In genomic region chr14:27400495-27400894, GRCm38 (mm10) we compare ENCODE assay signal across 25 mouse cellular contexts. TPM values are rescaled to one million over a fixed set of nuclear protein-coding genes. Genes with fewer than 3 reads are reported as not detected.
DNase-seq lines count a peak whose midpoint lies in the region; ATAC-seq lines count a peak whose summit lies in the region.
"Had no signal": no experiment of that assay in that cellular context is flagged by ENCODE, and none has a peak within 500 bp of the region (broad histone marks: within the 10 kb centered on the region; RNA-seq: fewer than 3 reads in every experiment).

No protein-coding gene starts in this region.

- H3K9me3 ChIP-seq in kidney, embryonic 15.5 days (replicated peaks): no peaks in the 10 kb centered on the region
- H3K9me3 ChIP-seq in stomach, embryonic 15.5 days: no peaks in the 10 kb centered on the region
- H3K9me3 ChIP-seq: forebrain, embryonic 13.5 days; heart, embryonic 12.5 days; hindbrain, embryonic 10.5 days; lung, embryonic 15.5 days; midbrain, embryonic 12.5 days; neural tube, embryonic 15.5 days had no signal

- 88% methylated on average over 6 of the region's 6 CpGs for WGBS in kidney, embryonic 15.5 days
- 59% methylated on average over 6 of the region's 6 CpGs for WGBS in stomach, embryonic 15.5 days

- no peak overlapping the region for H3K9ac ChIP-seq in kidney, embryonic 15.5 days
- H3K9ac ChIP-seq in stomach, embryonic 15.5 days: no peak overlapping the region
- H3K9ac ChIP-seq: forebrain, embryonic 13.5 days; heart, embryonic 12.5 days; lung, embryonic 15.5 days; midbrain, embryonic 12.5 days; neural tube, embryonic 15.5 days had no signal

- H3K27ac ChIP-seq in kidney, embryonic 15.5 days: no peak overlapping the region
- no peak overlapping the region for H3K27ac ChIP-seq in stomach, embryonic 15.5 days
- H3K27ac ChIP-seq: forebrain, embryonic 13.5 days; hindbrain, embryonic 10.5 days; lung, embryonic 15.5 days; midbrain, embryonic 12.5 days; neural tube, embryonic 15.5 days had no signal

- no peak overlapping the region for H3K4me3 ChIP-seq in kidney, embryonic 15.5 days (replicated peaks)
- H3K4me3 ChIP-seq in stomach, embryonic 15.5 days (replicated peaks): no peak overlapping the region
- H3K4me3 ChIP-seq: forebrain, embryonic 13.5 days; heart, embryonic 12.5 days; hindbrain, embryonic 10.5 days; lung, embryonic 15.5 days; midbrain, embryonic 12.5 days; neural tube, embryonic 15.5 days had no signal

- H3K4me2 ChIP-seq in kidney, embryonic 15.5 days: no peak overlapping the region
- no peak overlapping the region for H3K4me2 ChIP-seq in stomach, embryonic 15.5 days
- H3K4me2 ChIP-seq: forebrain, embryonic 13.5 days; heart, embryonic 12.5 days; liver, embryonic 11.5 days; lung, embryonic 15.5 days; midbrain, embryonic 12.5 days; neural tube, embryonic 15.5 days had no signal

- peak; percentile 90 for DNase-seq in heart, adult 11 months
- no peak for DNase-seq in heart, postnatal 36 days
- peak; percentile 63 for DNase-seq in kidney, postnatal 10 days
- peak; percentile 36 for DNase-seq in lung, postnatal 10 days
- no peak for DNase-seq in lung, postnatal 36 days
- no peak for DNase-seq in urinary bladder, postnatal 10 days (ENCODE audit: low spot score)
- DNase-seq: adrenal gland, postnatal 14 days; cerebellum, adult 8-10 months; cerebellum, postnatal 36 days; kidney, adult 8-10 months; kidney, postnatal 25 days; layer of hippocampus, postnatal 36 days; right cerebral cortex, adult 18-20 months; right cerebral cortex, postnatal 4 days; thymus, postnatal 36 days had no signal

- intact Hi-C loops in heart, postnatal 36 days (cut with DNase I): no loop called here

- no peak for ATAC-seq in kidney, embryonic 15.5 days (replicated peaks; ENCODE audit: low FRiP score)
- ATAC-seq in stomach, embryonic 15.5 days (ENCODE audit: insufficient read depth, low FRiP score, low read depth): peak; percentile 60; the same call in 1 of the 2 replicates
- ATAC-seq: forebrain, embryonic 13.5 days; hindbrain, embryonic 16.5 days had no signal

- H3K27me3 ChIP-seq in kidney, embryonic 15.5 days: no peaks in the 10 kb centered on the region
- H3K27me3 ChIP-seq in stomach, embryonic 15.5 days (replicated peaks): no peaks in the 10 kb centered on the region
- H3K27me3 ChIP-seq: forebrain, embryonic 13.5 days; heart, embryonic 12.5 days; lung, embryonic 15.5 days; midbrain, embryonic 12.5 days; neural tube, embryonic 15.5 days had no signal

- H3K4me1 ChIP-seq in kidney, embryonic 15.5 days: 0 out of 2 replicates have a peak, but pooled peaks cover 14% of the 10 kb centered on the region
- peaks cover 2% of the 10 kb centered on the region; the same call in 1 of the 2 replicates for H3K4me1 ChIP-seq in stomach, embryonic 15.5 days
- H3K4me1 ChIP-seq: forebrain, embryonic 13.5 days; hindbrain, embryonic 10.5 days; midbrain, embryonic 12.5 days; neural tube, embryonic 15.5 days had no signal

- H3K36me3 ChIP-seq in kidney, embryonic 15.5 days: peaks cover 19% of the 10 kb centered on the region
- H3K36me3 ChIP-seq in stomach, embryonic 15.5 days: no peaks in the 10 kb centered on the region
- H3K36me3 ChIP-seq: hindbrain, embryonic 10.5 days; lung, embryonic 15.5 days; midbrain, embryonic 12.5 days had no signal

RNA-seq across cellular contexts. Expression of gene Fam208a, which starts 28.1 kb away (rescaled TPM):
- 10 to 100 TPM; 11.2 to 11.4 TPM for total RNA-seq in heart, postnatal 36 days (2021)
- 12.4 and 15.4 TPM in 2 replicates for polyA plus RNA-seq in kidney, embryonic 15.5 days (2015; fragmentation: Nextera tagmentation; extraction: Ambion mirVana)
- 14.3 and 14.6 TPM in 2 replicates for polyA plus RNA-seq in stomach, embryonic 15.5 days (2015; fragmentation: Nextera tagmentation; extraction: Ambion mirVana)

Comparison
In these comparisons a context has a peak if more than half of its experiments do, and no peak if none do; other contexts are left out.
1. DNase-seq: peak in heart, adult 11 months (single experiment), kidney, postnatal 10 days (single experiment) and lung, postnatal 10 days (single experiment); none in heart, postnatal 36 days (0 of 2), lung, postnatal 36 days (single experiment) and urinary bladder, postnatal 10 days (single experiment).